Mouse (Mus musculus): ENCODE measurements around the gene Kdf1. TPM values are rescaled to one million over a fixed set of nuclear protein-coding genes. Genes with fewer than 3 reads are reported as not detected.

The Kdf1 gene
- polyA plus RNA-seq, 1 experiment from 2014 or later: 3.8 TPM

- Histone ChIP-seq H3K4me1 (ENCODE audit: control insufficient read depth, insufficient read depth, low read length) (no peaks in the 10 kb centered on the region), H3K4me2 (ENCODE audit: low read depth, severe bottlenecking) (no peak overlapping the region), H3K36me3 (ENCODE audit: control insufficient read depth, insufficient read depth, low read length) (no peaks in the 10 kb centered on the region), H3K4me3 (ENCODE audit: low read depth, low read length) (no peak overlapping the region), H3K27me3 (ENCODE audit: control insufficient read depth, insufficient read depth, low read length) (no peaks in the 10 kb centered on the region), H3K9me3 (ENCODE audit: control insufficient read depth, low read length) (no peaks in the 10 kb centered on the region), H3K9ac (ENCODE audit: low read length) (no peak overlapping the region), H3K27ac (replicated peaks; ENCODE audit: low read depth, low read length) (no peak overlapping the region)
- DNase-seq (ENCODE audit: low spot score) (no peak), ATAC-seq (ENCODE audit: insufficient number of reproducible peaks, low FRiP score, low TSS enrichment, low read depth) (no peak)
- 72% methylated on average over 19 of the region's 19 CpGs for WGBS
Measured at GRCm38 (mm10) chr4:133553448-133554330, 34.9 kb downstream of the Kdf1 start.

DNA sequence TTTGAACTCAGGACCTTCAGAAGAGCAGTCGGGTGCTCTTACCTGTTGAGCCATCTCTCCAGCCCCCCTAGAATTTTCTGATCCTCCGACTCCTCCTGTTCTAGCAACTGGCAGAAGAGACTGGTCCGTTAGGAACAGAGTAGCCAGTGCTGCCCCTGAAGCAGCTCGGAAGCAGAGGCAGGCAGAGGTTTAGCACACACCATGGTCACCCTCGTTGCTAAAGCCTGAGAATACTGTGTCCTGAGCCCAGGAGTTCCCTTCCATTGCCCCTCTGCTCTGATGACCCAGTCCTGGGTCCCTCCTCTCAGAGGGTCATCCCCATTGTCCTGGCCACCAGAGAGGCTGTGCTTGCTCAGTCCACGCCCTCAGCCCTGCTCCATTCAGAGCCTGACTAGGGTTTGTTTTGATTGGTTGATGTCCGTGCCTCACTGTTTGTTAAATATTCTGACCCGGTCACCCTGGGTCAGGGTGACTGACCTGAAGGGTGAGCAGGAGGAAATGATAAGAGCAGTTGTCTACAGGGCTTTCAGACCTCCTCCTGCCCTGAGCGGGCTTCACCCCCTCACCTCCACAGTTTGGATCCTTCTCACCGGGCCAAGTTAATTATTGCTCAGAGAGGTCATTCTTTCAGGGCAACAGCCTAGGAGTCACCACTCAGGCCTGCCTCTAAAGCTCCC lies 38.4 kb downstream of the Kdf1 start:
- Histone ChIP-seq H3K9ac (ENCODE audit: low read length) (no peak overlapping the region), H3K27me3 (ENCODE audit: control insufficient read depth, insufficient read depth, low read length) (no peaks in the 10 kb centered on the region), H3K9me3 (ENCODE audit: control insufficient read depth, low read length) (no peaks in the 10 kb centered on the region), H3K4me1 (ENCODE audit: control insufficient read depth, insufficient read depth, low read length) (no peaks in the 10 kb centered on the region), H3K4me3 (ENCODE audit: low read depth, low read length) (no peak overlapping the region), H3K27ac (replicated peaks; ENCODE audit: low read depth, low read length) (no peak overlapping the region), H3K36me3 (ENCODE audit: control insufficient read depth, insufficient read depth, low read length) (no peaks in the 10 kb centered on the region), H3K4me2 (ENCODE audit: low read depth, severe bottlenecking) (no peak overlapping the region)
- WGBS: 50% methylated on average over 10 of the region's 10 CpGs
- ATAC-seq (ENCODE audit: insufficient number of reproducible peaks, low FRiP score, low TSS enrichment, low read depth) (no peak), DNase-seq (ENCODE audit: low spot score) (no peak)

DNA sequence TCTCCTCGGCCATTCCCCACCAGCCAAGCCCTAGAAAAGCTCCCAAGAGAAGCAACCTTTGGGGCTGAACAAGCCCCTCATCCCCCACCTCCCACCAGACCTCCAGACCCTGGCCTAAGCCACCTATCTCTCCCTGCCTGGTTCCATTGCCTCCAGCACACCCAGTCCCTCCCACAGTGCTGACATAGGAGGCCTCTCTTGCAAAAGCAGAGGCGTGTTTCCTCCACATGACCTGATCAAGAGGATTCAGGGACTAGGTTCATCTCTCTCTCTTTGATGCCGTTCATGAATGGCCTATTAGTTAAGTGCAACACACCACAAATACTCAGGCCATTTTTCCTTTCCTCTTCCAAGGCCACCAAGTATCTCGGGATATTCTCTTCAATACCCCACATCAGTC lies 41.1 kb downstream of the Kdf1 start:
- H3K4me2 ChIP-seq (ENCODE audit: low read depth, severe bottlenecking): no peak overlapping the region
- H3K4me1 ChIP-seq (ENCODE audit: control insufficient read depth, insufficient read depth, low read length): no peaks in the 10 kb centered on the region
- H3K9me3 ChIP-seq (ENCODE audit: control insufficient read depth, low read length): no peaks in the 10 kb centered on the region
- H3K27me3 ChIP-seq (ENCODE audit: control insufficient read depth, insufficient read depth, low read length): no peaks in the 10 kb centered on the region
- ATAC-seq (ENCODE audit: insufficient number of reproducible peaks, low FRiP score, low TSS enrichment, low read depth) (no peak), DNase-seq (ENCODE audit: low spot score) (no peak)
- H3K36me3 ChIP-seq (ENCODE audit: control insufficient read depth, insufficient read depth, low read length): no peaks in the 10 kb centered on the region
- H3K4me3 ChIP-seq (ENCODE audit: low read depth, low read length): no peak overlapping the region
- no peak overlapping the region for H3K9ac ChIP-seq (ENCODE audit: low read length)
- 76% methylated on average over 4 of the region's 4 CpGs for WGBS
- no peak overlapping the region for H3K27ac ChIP-seq (replicated peaks; ENCODE audit: low read depth, low read length)

DNA sequence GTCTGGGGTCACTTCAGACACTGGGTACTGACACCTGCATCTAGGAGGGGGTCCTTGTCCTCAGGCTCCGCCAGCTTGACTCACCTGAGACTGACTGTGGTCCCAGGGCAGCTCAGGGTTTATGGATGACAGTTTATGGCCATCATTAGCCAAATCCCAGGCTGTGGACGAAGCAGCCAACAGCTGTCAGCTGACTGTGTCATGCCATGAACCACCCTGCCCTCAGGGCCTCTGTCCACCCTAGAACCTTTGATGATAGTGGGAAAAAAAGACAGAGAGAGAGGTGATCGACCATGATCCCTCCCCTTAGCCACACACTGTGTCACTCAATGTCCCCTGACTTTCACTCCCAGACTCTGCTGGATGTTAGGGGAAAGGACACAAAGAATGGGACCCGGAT lies 42.9 kb downstream of the Kdf1 start:
- DNase-seq (ENCODE audit: low spot score) (no peak), ATAC-seq (ENCODE audit: insufficient number of reproducible peaks, low FRiP score, low TSS enrichment, low read depth) (no peak)
- no peak overlapping the region for H3K27ac ChIP-seq (replicated peaks; ENCODE audit: low read depth, low read length)
- 56% methylated on average over 4 of the region's 4 CpGs for WGBS
- H3K9ac ChIP-seq (ENCODE audit: low read length): no peak overlapping the region
- H3K4me2 ChIP-seq (ENCODE audit: low read depth, severe bottlenecking): no peak overlapping the region
- no peaks in the 10 kb centered on the region for H3K4me1 ChIP-seq (ENCODE audit: control insufficient read depth, insufficient read depth, low read length)
- H3K9me3 ChIP-seq (ENCODE audit: control insufficient read depth, low read length): no peaks in the 10 kb centered on the region
- no peaks in the 10 kb centered on the region for H3K36me3 ChIP-seq (ENCODE audit: control insufficient read depth, insufficient read depth, low read length)
- no peak overlapping the region for H3K4me3 ChIP-seq (ENCODE audit: low read depth, low read length)
- H3K27me3 ChIP-seq (ENCODE audit: control insufficient read depth, insufficient read depth, low read length): no peaks in the 10 kb centered on the region

- Histone ChIP-seq H3K9me3 (ENCODE audit: control insufficient read depth, low read length) (no peaks in the 10 kb centered on the region), H3K9ac (ENCODE audit: low read length) (no peak overlapping the region), H3K27me3 (ENCODE audit: control insufficient read depth, insufficient read depth, low read length) (no peaks in the 10 kb centered on the region), H3K4me3 (ENCODE audit: low read depth, low read length) (no peak overlapping the region), H3K36me3 (ENCODE audit: control insufficient read depth, insufficient read depth, low read length) (no peaks in the 10 kb centered on the region), H3K4me2 (ENCODE audit: low read depth, severe bottlenecking) (no peak overlapping the region), H3K4me1 (ENCODE audit: control insufficient read depth, insufficient read depth, low read length) (no peaks in the 10 kb centered on the region), H3K27ac (replicated peaks; ENCODE audit: low read depth, low read length) (no peak overlapping the region)
- no peak for ATAC-seq (ENCODE audit: insufficient number of reproducible peaks, low FRiP score, low TSS enrichment, low read depth)
- DNase-seq (ENCODE audit: low spot score): no peak
- 79% methylated on average over 11 of the region's 11 CpGs for WGBS
Measured at GRCm38 (mm10) chr4:133563123-133563571, 44.4 kb downstream of the Kdf1 start.

DNA sequence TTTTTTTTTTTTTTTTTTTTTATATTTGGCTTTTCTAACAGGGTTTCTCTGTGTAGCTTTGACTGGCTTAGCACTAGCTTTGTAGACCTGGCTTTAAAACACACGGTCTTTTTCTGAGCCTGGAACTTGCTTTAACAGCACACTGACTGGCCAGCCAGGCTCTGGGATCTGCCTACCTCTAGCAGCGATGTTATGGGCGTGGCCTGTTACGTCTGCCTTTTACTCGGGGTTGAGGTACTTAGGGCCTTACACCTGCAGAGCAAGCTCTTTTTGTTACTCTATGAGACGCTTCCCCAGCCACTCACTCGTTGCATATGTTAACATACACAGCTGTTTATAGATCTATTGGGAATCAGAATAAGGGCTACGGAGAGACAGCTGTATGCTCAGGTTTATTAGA lies 48.5 kb downstream of the Kdf1 start:
- no peaks in the 10 kb centered on the region for H3K36me3 ChIP-seq (ENCODE audit: control insufficient read depth, insufficient read depth, low read length)
- ATAC-seq (ENCODE audit: insufficient number of reproducible peaks, low FRiP score, low TSS enrichment, low read depth) (no peak), DNase-seq (ENCODE audit: low spot score) (no peak)
- 31% methylated on average over 8 of the region's 8 CpGs for WGBS
- H3K9me3 ChIP-seq (ENCODE audit: control insufficient read depth, low read length): no peaks in the 10 kb centered on the region
- H3K9ac ChIP-seq (ENCODE audit: low read length): no peak overlapping the region
- no peak overlapping the region for H3K4me3 ChIP-seq (ENCODE audit: low read depth, low read length)
- no peak overlapping the region for H3K27ac ChIP-seq (replicated peaks; ENCODE audit: low read depth, low read length)
- no peaks in the 10 kb centered on the region for H3K4me1 ChIP-seq (ENCODE audit: control insufficient read depth, insufficient read depth, low read length)
- no peaks in the 10 kb centered on the region for H3K27me3 ChIP-seq (ENCODE audit: control insufficient read depth, insufficient read depth, low read length)
- no peak overlapping the region for H3K4me2 ChIP-seq (ENCODE audit: low read depth, severe bottlenecking)

- Histone ChIP-seq H3K4me1 (ENCODE audit: control insufficient read depth, insufficient read depth, low read length) (no peaks in the 10 kb centered on the region), H3K4me3 (ENCODE audit: low read depth, low read length) (no peak overlapping the region), H3K27me3 (ENCODE audit: control insufficient read depth, insufficient read depth, low read length) (no peaks in the 10 kb centered on the region), H3K36me3 (ENCODE audit: control insufficient read depth, insufficient read depth, low read length) (no peaks in the 10 kb centered on the region), H3K9me3 (ENCODE audit: control insufficient read depth, low read length) (no peaks in the 10 kb centered on the region), H3K4me2 (ENCODE audit: low read depth, severe bottlenecking) (no peak overlapping the region), H3K27ac (replicated peaks; ENCODE audit: low read depth, low read length) (no peak overlapping the region), H3K9ac (ENCODE audit: low read length) (no peak overlapping the region)
- no peak for DNase-seq (ENCODE audit: low spot score)
- 83% methylated on average over 10 of the region's 10 CpGs for WGBS
- ATAC-seq (ENCODE audit: insufficient number of reproducible peaks, low FRiP score, low TSS enrichment, low read depth): no peak
Measured at GRCm38 (mm10) chr4:133569291-133570065, 50.7 kb downstream of the Kdf1 start.

- Histone ChIP-seq H3K27ac (replicated peaks; ENCODE audit: low read depth, low read length) (no peak overlapping the region), H3K36me3 (ENCODE audit: control insufficient read depth, insufficient read depth, low read length) (no peaks in the 10 kb centered on the region), H3K9me3 (ENCODE audit: control insufficient read depth, low read length) (no peaks in the 10 kb centered on the region), H3K4me2 (ENCODE audit: low read depth, severe bottlenecking) (no peak overlapping the region), H3K4me3 (ENCODE audit: low read depth, low read length) (no peak overlapping the region), H3K9ac (ENCODE audit: low read length) (no peak overlapping the region), H3K4me1 (ENCODE audit: control insufficient read depth, insufficient read depth, low read length) (no peaks in the 10 kb centered on the region), H3K27me3 (ENCODE audit: control insufficient read depth, insufficient read depth, low read length) (no peaks in the 10 kb centered on the region)
- ATAC-seq (ENCODE audit: insufficient number of reproducible peaks, low FRiP score, low TSS enrichment, low read depth): no peak
- DNase-seq (ENCODE audit: low spot score): no peak
- WGBS: 66% methylated on average over 10 of the region's 10 CpGs
Measured at GRCm38 (mm10) chr4:133570066-133570466, 51.3 kb downstream of the Kdf1 start.

Measured in limb, embryonic 11.5 days (tissue).